Mouse (Mus musculus): Measurements from ENCODE around the gene Ap3b1. TPM values are rescaled to one million over a fixed set of nuclear protein-coding genes. Genes with fewer than 3 reads are reported as not detected.

The Ap3b1 gene
- polyA plus RNA-seq, 1 experiment from 2014 or later, result 169 TPM

- Histone ChIP-seq H3K27ac (no peak overlapping the region), H3K4me3 (ENCODE audit: inconsistent target) (no peak overlapping the region), H3K79me2 (ENCODE audit: inconsistent target) (no peaks in the 10 kb centered on the region), H3K36me3 (ENCODE audit: inconsistent target) (peaks cover 6% of the 10 kb centered on the region; the same call in 1 of the 2 replicates)
- 14% methylated on average over 3 of the region's 3 CpGs for WGBS (ENCODE audit: missing documents)
These were observed 201.3 kb downstream of the Ap3b1 start for GRCm38 (mm10) chr13:94560011-94560410.

- no peaks in the 10 kb centered on the region for H3K79me2 ChIP-seq (ENCODE audit: inconsistent target)
- WGBS (ENCODE audit: missing documents), result 92% methylated on average over 11 of the region's 11 CpGs
- no peak overlapping the region for H3K27ac ChIP-seq
- peaks cover 14% of the 10 kb centered on the region for H3K36me3 ChIP-seq (ENCODE audit: inconsistent target)
- no peak overlapping the region for H3K4me3 ChIP-seq (ENCODE audit: inconsistent target)
These were observed 202.1 kb downstream of the Ap3b1 start for GRCm38 (mm10) chr13:94560878-94561277.

GRCm38 (mm10) chr13:94562652-94563339 is 204.0 kb downstream of the Ap3b1 start:
- Histone ChIP-seq H3K4me3 (ENCODE audit: inconsistent target) (no peak overlapping the region), H3K79me2 (ENCODE audit: inconsistent target) (no peaks in the 10 kb centered on the region), H3K27ac (no peak overlapping the region), H3K36me3 (ENCODE audit: inconsistent target) (peaks cover 30% of the 10 kb centered on the region)
- WGBS (ENCODE audit: missing documents), result 96% methylated on average over 9 of the region's 9 CpGs

- no peak overlapping the region for H3K4me3 ChIP-seq (ENCODE audit: inconsistent target)
- 97% methylated on average over 8 of the region's 8 CpGs for WGBS (ENCODE audit: missing documents)
- peaks cover 36% of the 10 kb centered on the region for H3K36me3 ChIP-seq (ENCODE audit: inconsistent target)
- no peaks in the 10 kb centered on the region for H3K79me2 ChIP-seq (ENCODE audit: inconsistent target)
- H3K27ac ChIP-seq, result no peak overlapping the region
These were observed 205.1 kb downstream of the Ap3b1 start for GRCm38 (mm10) chr13:94563836-94564235.

- 91% methylated on average over 13 of the region's 13 CpGs for WGBS (ENCODE audit: missing documents)
- Histone ChIP-seq H3K36me3 (ENCODE audit: inconsistent target) (peaks cover 36% of the 10 kb centered on the region), H3K4me3 (ENCODE audit: inconsistent target) (no peak overlapping the region)
These were observed 205.7 kb downstream of the Ap3b1 start for GRCm38 (mm10) chr13:94564351-94564994.

GRCm38 (mm10) chr13:94565176-94565575 is 206.4 kb downstream of the Ap3b1 start:
- Histone ChIP-seq H3K79me2 (ENCODE audit: inconsistent target) (no peaks in the 10 kb centered on the region), H3K36me3 (ENCODE audit: inconsistent target) (peaks cover 36% of the 10 kb centered on the region), H3K4me3 (ENCODE audit: inconsistent target) (no peak overlapping the region), H3K27ac (no peak overlapping the region)
- 96% methylated on average over 13 of the region's 14 CpGs for WGBS (ENCODE audit: missing documents)

More at GRCm38 (mm10) chr13:94564351-94564994, 205.7 kb downstream of the Ap3b1 start:
- H3K79me2 ChIP-seq (ENCODE audit: inconsistent target), result no peaks in the 10 kb centered on the region
- no peak overlapping the region for H3K27ac ChIP-seq

GRCm38 (mm10) chr13:94565616-94566015 is 206.9 kb downstream of the Ap3b1 start:
- H3K4me3 ChIP-seq (ENCODE audit: inconsistent target), result no peak overlapping the region
- peaks cover 36% of the 10 kb centered on the region for H3K36me3 ChIP-seq (ENCODE audit: inconsistent target)
- H3K79me2 ChIP-seq (ENCODE audit: inconsistent target), result no peaks in the 10 kb centered on the region
- 94% methylated on average over 9 of the region's 9 CpGs for WGBS (ENCODE audit: missing documents)
- H3K27ac ChIP-seq, result no peak overlapping the region

- Histone ChIP-seq H3K79me2 (ENCODE audit: inconsistent target) (no peaks in the 10 kb centered on the region), H3K4me3 (ENCODE audit: inconsistent target) (no peak overlapping the region), H3K27ac (no peak overlapping the region), H3K36me3 (ENCODE audit: inconsistent target) (peaks cover 36% of the 10 kb centered on the region)
- 70% methylated on average over 6 of the region's 6 CpGs for WGBS (ENCODE audit: missing documents)
These were observed 209.0 kb downstream of the Ap3b1 start for GRCm38 (mm10) chr13:94567739-94568138.

GRCm38 (mm10) chr13:94571001-94571400 is 212.2 kb downstream of the Ap3b1 start:
- Histone ChIP-seq H3K79me2 (ENCODE audit: inconsistent target) (no peaks in the 10 kb centered on the region), H3K4me3 (ENCODE audit: inconsistent target) (no peak overlapping the region), H3K36me3 (ENCODE audit: inconsistent target) (peaks cover 20% of the 10 kb centered on the region; the same call in 1 of the 2 replicates), H3K27ac (no peak overlapping the region)
- 94% methylated on average over 10 of the region's 10 CpGs for WGBS (ENCODE audit: missing documents)

GRCm38 (mm10) chr13:94573356-94573755 is 214.6 kb downstream of the Ap3b1 start:
- 94% methylated on average over 8 of the region's 8 CpGs for WGBS (ENCODE audit: missing documents)
- Histone ChIP-seq H3K4me3 (ENCODE audit: inconsistent target) (no peak overlapping the region), H3K36me3 (ENCODE audit: inconsistent target) (peaks cover under 1% of the 10 kb centered on the region; the same call in 1 of the 2 replicates), H3K79me2 (ENCODE audit: inconsistent target) (no peaks in the 10 kb centered on the region), H3K27ac (no peak overlapping the region)

- H3K79me2 ChIP-seq (ENCODE audit: inconsistent target), result no peaks in the 10 kb centered on the region
- no peak overlapping the region for H3K4me3 ChIP-seq (ENCODE audit: inconsistent target)
- no peak overlapping the region for H3K27ac ChIP-seq
- 94% methylated on average over 7 of the region's 7 CpGs for WGBS (ENCODE audit: missing documents)
- H3K36me3 ChIP-seq (ENCODE audit: inconsistent target), result no peaks in the 10 kb centered on the region; the same call in 1 of the 2 replicates
These were observed 215.1 kb downstream of the Ap3b1 start for GRCm38 (mm10) chr13:94573833-94574232.

- H3K79me2 ChIP-seq (ENCODE audit: inconsistent target), result no peaks in the 10 kb centered on the region
- no peak overlapping the region for H3K4me3 ChIP-seq (ENCODE audit: inconsistent target)
- H3K36me3 ChIP-seq (ENCODE audit: inconsistent target), result no peaks in the 10 kb centered on the region
- 92% methylated on average over 17 of the region's 17 CpGs for WGBS (ENCODE audit: missing documents)
- H3K27ac ChIP-seq, result no peak overlapping the region
These were observed 217.0 kb downstream of the Ap3b1 start for GRCm38 (mm10) chr13:94575607-94576398.

- H3K4me3 ChIP-seq (ENCODE audit: inconsistent target), result no peak overlapping the region
- no peaks in the 10 kb centered on the region for H3K79me2 ChIP-seq (ENCODE audit: inconsistent target)
- no peak overlapping the region for H3K27ac ChIP-seq
- WGBS (ENCODE audit: missing documents), result 93% methylated on average over 18 of the region's 22 CpGs
- H3K36me3 ChIP-seq (ENCODE audit: inconsistent target), result no peaks in the 10 kb centered on the region
These were observed 217.8 kb downstream of the Ap3b1 start for GRCm38 (mm10) chr13:94576399-94577176.

- H3K27ac ChIP-seq, result no peak overlapping the region
- H3K36me3 ChIP-seq (ENCODE audit: inconsistent target), result no peaks in the 10 kb centered on the region
- 95% methylated on average over 2 of the region's 2 CpGs for WGBS (ENCODE audit: missing documents)
These were observed 218.4 kb downstream of the Ap3b1 start for GRCm38 (mm10) chr13:94577177-94577540.

More at GRCm38 (mm10) chr13:94577177-94577540, 218.4 kb downstream of the Ap3b1 start:
- H3K79me2 ChIP-seq (ENCODE audit: inconsistent target), result no peaks in the 10 kb centered on the region
- H3K4me3 ChIP-seq (ENCODE audit: inconsistent target), result no peak overlapping the region
